Mouse (Mus musculus) layer of hippocampus, postnatal 36 days (tissue): ENCODE measurements around the gene Ermp1. TPM values are rescaled to one million over a fixed set of nuclear protein-coding genes. Genes with fewer than 3 reads are reported as not detected.
"Not testable (repeated sequence)": the region's sequence is repeated elsewhere in the genome, so short reads cannot be mapped to it uniquely, and the experiment has no call there.

Experiments
- DNase-seq, 2 experiments: peaks; one replicate each; pipeline ENCODE4 v3.0.0; 2022
- total RNA-seq, 2 experiments: library from RNA; stranded (reverse); gene quantifications; 2 replicates each; pipeline ENCODE4 v1.2.3; 2021

Gene Ermp1
- total RNA-seq, 2 experiments from 2014 or later, result 53.5 to 61.2 TPM

GRCm38 (mm10) chr19:29596985-29597384 lies 51.2 kb downstream of the Ermp1 start:
- no peak for DNase-seq

GRCm38 (mm10) chr19:29596276-29596675 lies 51.9 kb downstream of the Ermp1 start:
- no peak for DNase-seq

GRCm38 (mm10) chr19:29593783-29594182 lies 54.4 kb downstream of the Ermp1 start:
- DNase-seq, result not testable (repeated sequence)

- DNase-seq, result no peak
These were observed 64.5 kb downstream of the Ermp1 start for GRCm38 (mm10) chr19:29583734-29584133.

- no peak for DNase-seq
These were observed 65.8 kb downstream of the Ermp1 start for GRCm38 (mm10) chr19:29582439-29582838.

- no peak for DNase-seq
These were observed 81.7 kb downstream of the Ermp1 start for GRCm38 (mm10) chr19:29566512-29566911.

GRCm38 (mm10) chr19:29563258-29563779 lies 84.9 kb downstream of the Ermp1 start:
- DNase-seq, result peak in 1 of 2 experiments; percentile 40

GRCm38 (mm10) chr19:29562603-29563002 lies 85.6 kb downstream of the Ermp1 start:
- no peak for DNase-seq

- no peak for DNase-seq
These were observed 86.0 kb downstream of the Ermp1 start for GRCm38 (mm10) chr19:29562166-29562565.

Other genes with a start within 250 kb of the Ermp1 start
- not detected for gene Pdcd1lg2, start 237.5 kb downstream of the Ermp1 start, total RNA-seq
- gene Ric1, start 126.1 kb downstream of the Ermp1 start, total RNA-seq, result 10 to 100 TPM; 45.8 to 48.4 TPM
- gene Mlana, start 49.4 kb upstream of the Ermp1 start, total RNA-seq, result under 1 TPM in 1 of 2 experiments, not detected in 1; 0.40 TPM
- gene 9930021J03Rik, start 157.6 kb upstream of the Ermp1 start, total RNA-seq, result 10 to 100 TPM; 38.4 to 39.7 TPM
- gene Ranbp6, start 164.6 kb upstream of the Ermp1 start, total RNA-seq, result 10 to 100 TPM; 37.4 to 39.2 TPM